Mouse (Mus musculus) embryonic facial prominence, embryonic 13.5 days (tissue): Measurements from ENCODE around the gene Miip. TPM values are rescaled to one million over a fixed set of nuclear protein-coding genes. Genes with fewer than 3 reads are reported as not detected.
"Not testable (repeated sequence)": the region's sequence is repeated elsewhere in the genome, so short reads cannot be mapped to it uniquely, and the experiment has no call there.

Experiments
- ATAC-seq: fragments of 200-750 bp; cut with Nextera tagmentation; 2 replicates; pipeline ENCODE4 v1.8.0; 2017; ENCODE audit warnings: low read depth; ENCODE audit not compliant: insufficient number of reproducible peaks, insufficient read depth, low FRiP score, low TSS enrichment
- H3K27ac ChIP-seq: fragments of 300-500 bp; sonication (generic); 2 replicates; pipeline ENCODE4 v1.5.1; 2015; ENCODE audit warnings: moderate library complexity, mild to moderate bottlenecking, inconsistent platforms
- H3K27me3 ChIP-seq: fragments of 300-500 bp; sonication (generic); 2 replicates; pipeline ENCODE4 v1.6.1; 2015; ENCODE audit warnings: mild to moderate bottlenecking, inconsistent platforms
- H3K36me3 ChIP-seq: fragments of 300-500 bp; sonication (generic); 2 replicates; pipeline ENCODE4 v1.6.1; 2015; ENCODE audit warnings: mild to moderate bottlenecking, inconsistent platforms
- H3K4me1 ChIP-seq: fragments of 300-500 bp; sonication (generic); 2 replicates; pipeline ENCODE4 v1.6.1; 2015; ENCODE audit warnings: inconsistent platforms
- H3K4me2 ChIP-seq: fragments of 300-500 bp; sonication (generic); 2 replicates; pipeline ENCODE4 v1.6.1; 2015; ENCODE audit warnings: moderate library complexity, mild to moderate bottlenecking, inconsistent platforms
- H3K4me3 ChIP-seq: fragments of 300-500 bp; sonication (generic); 2 replicates; pipeline ENCODE4 v1.5.1; 2015; ENCODE audit warnings: mild to moderate bottlenecking, inconsistent platforms
- H3K9ac ChIP-seq: fragments of 300-500 bp; sonication (generic); 2 replicates; pipeline ENCODE4 v1.6.1; 2015; ENCODE audit warnings: mild to moderate bottlenecking, inconsistent platforms
- H3K9me3 ChIP-seq: fragments of 300-500 bp; sonication (generic); 2 replicates; pipeline ENCODE4 v1.6.1; 2016; ENCODE audit warnings: inconsistent platforms
- WGBS: fragments of 180-500 bp; shearing (Covaris S2); methylation state at CpG from one replicate; pipeline ENCODE4 v1.1.7; 2015; ENCODE audit warnings: mixed read lengths; 5-methylcytosine and 5-hydroxymethylcytosine counted together
- polyA plus RNA-seq: library from polyadenylated mRNA; unstranded; fragments of >200 nt; fragmentation: Nextera tagmentation; extraction: Ambion mirVana; gene quantifications from 2 replicates; pipeline ENCODE4 v1.2.1, GENCODE M21; 2015

The Miip gene
- polyA plus RNA-seq, 1 experiment from 2014 or later: 46.1 TPM

- peak overlapping the region; percentile 90 for H3K4me3 ChIP-seq
- H3K27ac ChIP-seq: peak overlapping the region; percentile 87
- ATAC-seq: peak; percentile 46; the same call in 1 of the 2 replicates
- peaks cover 23% of the 10 kb centered on the region for H3K4me1 ChIP-seq
- 5% methylated on average over 22 of the region's 22 CpGs for WGBS
- H3K9ac ChIP-seq: peak overlapping the region; percentile 83
- H3K9me3 ChIP-seq: no peaks in the 10 kb centered on the region; the same call in 1 of the 2 replicates
- peak overlapping the region; percentile 83 for H3K4me2 ChIP-seq
- peaks cover 52% of the 10 kb centered on the region for H3K36me3 ChIP-seq
- H3K27me3 ChIP-seq: no peaks in the 10 kb centered on the region
These were observed 810 bp downstream of the Miip start for GRCm38 (mm10) chr4:147867563-147868449.

DNA sequence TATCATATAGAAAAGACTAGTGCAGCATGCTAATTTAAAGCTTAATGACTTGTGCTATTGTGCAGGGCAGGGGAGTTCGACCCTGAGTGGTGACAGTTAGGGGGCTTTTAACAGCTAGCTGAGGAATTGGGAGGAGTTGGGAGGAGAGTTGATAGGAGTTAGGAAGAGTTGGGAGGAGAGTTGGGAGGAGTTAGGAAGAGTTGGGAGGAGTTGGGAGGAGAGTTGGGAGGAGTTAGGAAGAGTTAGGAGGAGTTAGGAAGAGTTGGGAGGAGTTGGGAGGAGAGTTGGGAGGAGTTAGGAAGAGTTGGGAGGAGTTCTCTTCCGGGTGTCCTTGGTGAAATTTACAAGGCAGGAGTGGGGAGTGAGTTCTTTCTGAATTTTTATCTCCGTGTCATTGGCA is 1.8 kb downstream of the Miip start:
- H3K27ac ChIP-seq, H3K9ac ChIP-seq, H3K9me3 ChIP-seq, ATAC-seq, H3K4me3 ChIP-seq, H3K4me2 ChIP-seq, H3K27me3 ChIP-seq: not testable (repeated sequence)
- 61% methylated on average over 3 of the region's 3 CpGs for WGBS
- H3K36me3 ChIP-seq: peaks cover 52% of the 10 kb centered on the region
- peaks cover 23% of the 10 kb centered on the region for H3K4me1 ChIP-seq

DNA sequence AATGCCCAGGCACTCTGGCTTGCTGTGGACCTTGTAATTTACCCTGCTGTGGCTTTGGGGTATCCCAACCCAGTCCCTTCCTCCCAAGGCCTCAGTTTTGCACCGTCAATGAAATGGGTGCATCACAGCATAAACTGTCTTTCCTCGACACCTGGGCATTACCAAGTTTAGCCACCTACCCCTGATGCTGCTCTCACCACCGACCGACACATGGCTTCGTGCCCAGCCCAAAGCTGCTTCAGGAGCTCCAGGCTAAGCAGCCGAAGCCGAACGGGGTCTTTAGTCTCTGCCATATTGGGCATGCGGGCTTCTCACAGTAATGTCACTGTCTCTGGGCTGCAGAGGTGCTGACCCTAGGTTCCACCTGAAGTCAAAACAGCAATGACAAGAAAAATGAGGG is 2.6 kb downstream of the Miip start:
- H3K27ac ChIP-seq: no peak overlapping the region
- peaks cover 54% of the 10 kb centered on the region for H3K36me3 ChIP-seq
- no peak overlapping the region for H3K4me2 ChIP-seq
- H3K4me1 ChIP-seq: peaks cover 23% of the 10 kb centered on the region
- no peak for ATAC-seq
- no peak overlapping the region for H3K4me3 ChIP-seq
- no peaks in the 10 kb centered on the region for H3K9me3 ChIP-seq
- H3K27me3 ChIP-seq: no peaks in the 10 kb centered on the region
- WGBS: 95% methylated on average over 9 of the region's 9 CpGs
- no peak overlapping the region for H3K9ac ChIP-seq

GRCm38 (mm10) chr4:147865651-147866050 is 3.0 kb downstream of the Miip start:
- Histone ChIP-seq H3K4me2 (no peak overlapping the region), H3K4me1 (peaks cover 23% of the 10 kb centered on the region), H3K4me3 (no peak overlapping the region), H3K9me3 (no peaks in the 10 kb centered on the region), H3K9ac (no peak overlapping the region), H3K36me3 (peaks cover 56% of the 10 kb centered on the region), H3K27me3 (no peaks in the 10 kb centered on the region), H3K27ac (no peak overlapping the region)
- 91% methylated on average over 6 of the region's 6 CpGs for WGBS
- ATAC-seq: no peak

- 85% methylated on average over 3 of the region's 3 CpGs for WGBS
- no peak for ATAC-seq
- H3K4me2 ChIP-seq: no peak overlapping the region
These were observed 6.6 kb downstream of the Miip start for GRCm38 (mm10) chr4:147862051-147862450.

DNA sequence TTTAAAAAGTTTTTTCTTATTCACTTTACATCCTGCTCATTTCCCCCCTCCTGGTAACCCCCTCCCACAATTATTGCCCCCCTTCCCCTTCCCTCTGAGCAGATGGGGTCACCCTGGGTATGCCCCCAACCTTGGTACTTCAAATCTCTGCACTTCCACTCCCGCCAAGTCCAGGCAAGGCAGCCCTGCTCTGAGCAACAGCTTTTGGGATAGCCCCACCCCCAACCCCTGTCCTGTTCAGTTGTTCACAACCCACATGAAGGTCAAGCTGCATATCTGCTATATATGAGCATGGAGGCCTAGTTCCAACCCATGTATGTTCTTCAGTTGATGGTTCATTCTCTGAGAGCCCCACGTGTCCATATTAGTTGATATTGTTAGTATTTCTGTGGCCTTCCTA is 17.8 kb downstream of the Miip start:
- no peak for ATAC-seq
- H3K9ac ChIP-seq: no peak overlapping the region
- peaks cover 11% of the 10 kb centered on the region; the same call in 1 of the 2 replicates for H3K4me1 ChIP-seq
- H3K27me3 ChIP-seq: no peaks in the 10 kb centered on the region
- no peaks in the 10 kb centered on the region for H3K9me3 ChIP-seq
- H3K4me2 ChIP-seq: no peak overlapping the region
- no peak overlapping the region for H3K4me3 ChIP-seq
- no peak overlapping the region for H3K27ac ChIP-seq
- H3K36me3 ChIP-seq: peaks cover 9% of the 10 kb centered on the region
- 80% methylated on average over 2 of the region's 2 CpGs for WGBS

More at GRCm38 (mm10) chr4:147862051-147862450, 6.6 kb downstream of the Miip start:
- peaks cover 59% of the 10 kb centered on the region for H3K36me3 ChIP-seq
- H3K4me3 ChIP-seq: no peak overlapping the region
- H3K4me1 ChIP-seq: peaks cover under 1% of the 10 kb centered on the region
- no peak overlapping the region for H3K27ac ChIP-seq
- no peak overlapping the region for H3K9ac ChIP-seq
- no peaks in the 10 kb centered on the region for H3K9me3 ChIP-seq
- H3K27me3 ChIP-seq: no peaks in the 10 kb centered on the region

- peak overlapping the region; percentile 72 for H3K4me3 ChIP-seq
- peak overlapping the region; percentile 72 for H3K9ac ChIP-seq
- peaks cover 17% of the 10 kb centered on the region for H3K9me3 ChIP-seq
- peak; percentile 64 for ATAC-seq
- H3K4me1 ChIP-seq: peaks cover 11% of the 10 kb centered on the region; the same call in 1 of the 2 replicates
- H3K36me3 ChIP-seq: peaks cover 30% of the 10 kb centered on the region
- H3K4me2 ChIP-seq: peak overlapping the region; percentile 77
- 0 out of 2 replicates have a peak overlapping the region, but pooled peaks have one; percentile 40 for H3K27ac ChIP-seq
- 4% methylated on average over 4 of the region's 4 CpGs for whole genome bisulfite sequencing
- H3K27me3 ChIP-seq: no peaks in the 10 kb centered on the region
These were observed 20.0 kb downstream of the Miip start for GRCm38 (mm10) chr4:147848584-147848991.

- peak; percentile 82 for ATAC-seq
- H3K9ac ChIP-seq: peak within 1 kb of the TSS; percentile 76
- 0 out of 2 replicates have a peak within 1 kb of the TSS, but pooled peaks have one; percentile 40 for H3K27ac ChIP-seq
- H3K4me1 ChIP-seq: peaks cover 11% of the 10 kb centered on the region; the same call in 1 of the 2 replicates
- peak within 1 kb of the TSS; percentile 72 for H3K4me3 ChIP-seq
- peaks cover 23% of the 10 kb centered on the region for H3K9me3 ChIP-seq
- H3K27me3 ChIP-seq: no peaks in the 10 kb centered on the region
- peaks cover 37% of the 10 kb centered on the region for H3K36me3 ChIP-seq
- peak within 1 kb of the TSS; percentile 77 for H3K4me2 ChIP-seq
- 3% methylated on average over 23 of the region's 23 CpGs for WGBS
These were observed 20.7 kb downstream of the Miip start, which contains the start of gene Zfp933 for GRCm38 (mm10) chr4:147847614-147848583. Gene Zfp933, minus strand, starts transcription at chr4:147848366.

DNA sequence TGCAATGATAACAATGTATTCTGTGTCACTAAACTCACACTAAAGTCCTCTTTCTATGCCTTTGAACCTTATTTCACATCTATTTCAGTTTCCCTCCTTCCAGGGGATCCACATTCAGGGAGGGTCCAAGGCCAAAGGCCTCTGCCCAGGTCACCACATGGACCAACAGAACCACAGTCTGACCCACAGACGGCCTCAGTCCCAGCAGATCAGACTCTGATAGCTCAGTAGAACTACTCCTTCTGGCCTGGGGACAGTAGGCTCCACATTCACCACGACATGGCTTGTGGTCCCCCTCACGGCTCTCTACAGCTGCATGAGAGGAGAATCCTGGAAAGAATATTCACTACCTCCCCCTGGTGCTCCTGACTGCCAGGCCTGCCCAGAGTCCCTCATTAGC is 25.7 kb downstream of the Miip start:
- Histone ChIP-seq H3K9ac (no peak overlapping the region), H3K9me3 (peaks cover 40% of the 10 kb centered on the region), H3K27ac (no peak overlapping the region), H3K4me1 (peaks cover 6% of the 10 kb centered on the region; the same call in 1 of the 2 replicates), H3K4me3 (no peak overlapping the region), H3K36me3 (peaks cover 63% of the 10 kb centered on the region), H3K27me3 (no peaks in the 10 kb centered on the region), H3K4me2 (no peak overlapping the region)
- WGBS: 96% methylated on average over 3 of the region's 3 CpGs
- no peak for ATAC-seq

DNA sequence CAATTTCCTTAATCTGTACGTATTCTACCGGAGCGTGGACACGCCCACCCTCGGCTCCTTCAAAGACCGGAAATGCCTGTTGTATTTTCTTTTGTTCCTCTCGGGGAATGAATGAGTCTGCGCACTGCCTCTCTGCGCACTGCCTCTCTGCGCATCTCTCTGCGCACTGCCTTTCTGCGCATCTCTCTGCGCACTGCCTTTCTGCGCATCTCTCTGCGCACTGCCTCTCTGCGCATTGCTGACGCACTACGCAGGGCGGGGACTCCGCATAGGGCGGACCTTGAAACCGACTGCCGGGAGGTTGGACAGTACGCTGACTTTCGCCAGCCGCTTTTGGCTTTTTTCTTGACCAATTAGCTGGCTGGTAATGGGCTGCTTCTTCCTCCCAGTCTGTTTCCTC is 29.3 kb downstream of the Miip start:
- H3K9ac ChIP-seq, H3K27me3 ChIP-seq, H3K4me1 ChIP-seq, H3K4me2 ChIP-seq, H3K4me3 ChIP-seq, ATAC-seq, H3K27ac ChIP-seq: not testable (repeated sequence)
- 99% methylated on average over 21 of the region's 26 CpGs for WGBS
- Histone ChIP-seq H3K9me3 (peaks cover 28% of the 10 kb centered on the region), H3K36me3 (peaks cover 40% of the 10 kb centered on the region)

DNA sequence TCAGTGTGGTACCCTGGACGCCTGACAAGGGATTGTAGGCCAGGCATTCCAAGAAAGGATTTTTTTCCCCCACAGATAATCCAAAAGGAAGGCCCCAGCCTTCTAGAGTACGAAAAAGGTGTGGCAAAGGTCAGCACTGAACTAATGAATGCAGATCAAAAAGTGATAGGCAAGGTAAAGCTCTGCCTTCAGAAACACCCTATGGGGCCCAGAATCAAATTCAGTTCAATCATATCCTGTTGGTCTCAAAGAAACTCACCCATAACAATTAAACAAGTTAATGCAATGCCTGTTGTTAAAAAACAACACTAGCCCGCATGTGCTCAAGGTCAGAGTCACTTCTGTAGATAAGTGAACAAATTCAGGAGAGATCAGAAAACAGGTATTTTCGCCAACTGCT is 44.2 kb downstream of the Miip start:
- peaks cover 78% of the 10 kb centered on the region for H3K9me3 ChIP-seq
- H3K27me3 ChIP-seq: no peaks in the 10 kb centered on the region
- peaks cover 77% of the 10 kb centered on the region for H3K36me3 ChIP-seq
- H3K4me2 ChIP-seq: no peak overlapping the region
- no peaks in the 10 kb centered on the region for H3K4me1 ChIP-seq
- WGBS: 92% methylated on average over 4 of the region's 4 CpGs
- no peak for ATAC-seq
- H3K27ac ChIP-seq: no peak overlapping the region
- H3K9ac ChIP-seq: no peak overlapping the region
- no peak overlapping the region for H3K4me3 ChIP-seq
